Mouse (Mus musculus) layer of hippocampus, postnatal 25 days (tissue): ENCODE data around the gene Rictor. TPM values are rescaled to one million over a fixed set of nuclear protein-coding genes. Genes with fewer than 3 reads are reported as not detected.

Experiments used
- total RNA-seq, 2 experiments: library from RNA; stranded (reverse); gene quantifications; 2 replicates each; pipeline ENCODE4 v1.2.3; 2021

Rictor gene
- total RNA-seq, 2 experiments from 2014 or later: 43.1 to 43.9 TPM

Other genes starting within 250 kb of the Rictor start
- 10 to 100 TPM in 1 of 2 experiments, 1 to 10 TPM in 1; 6.3 to 10.4 TPM for gene Fyb, start 185.5 kb upstream of the Rictor start, total RNA-seq
- 1 to 10 TPM; 2.7 to 2.8 TPM for gene Osmr, start 166.6 kb downstream of the Rictor start, total RNA-seq